Mouse (Mus musculus) heart, embryonic 16.5 days (tissue): ENCODE data around the gene Lrrc7. TPM values are rescaled to one million over a fixed set of nuclear protein-coding genes. Genes with fewer than 3 reads are reported as not detected.
"Not testable (repeated sequence)": the region's sequence is repeated elsewhere in the genome, so short reads cannot be mapped to it uniquely, and the experiment has no call there.

ENCODE experiments used
- ATAC-seq: fragments of 200-750 bp; cut with Nextera tagmentation; replicated peaks from 2 replicates; pipeline ENCODE4 v1.8.0; 2017; ENCODE audit warnings: moderate number of reproducible peaks; ENCODE audit not compliant: insufficient read depth, low FRiP score; ENCODE audit errors: extremely low read depth
- H3K27ac ChIP-seq: fragments of 300-500 bp; sonication (generic); 2 replicates; pipeline ENCODE4 v1.5.1; 2014; ENCODE audit warnings: mild to moderate bottlenecking, low read length, control low read depth, moderate library complexity
- H3K27me3 ChIP-seq: fragments of 300-500 bp; sonication (generic); 2 replicates; pipeline ENCODE4 v1.6.1; 2014; ENCODE audit warnings: low read length, mixed read lengths; ENCODE audit not compliant: control insufficient read depth, insufficient read depth
- H3K36me3 ChIP-seq: fragments of 300-500 bp; sonication (generic); 2 replicates; pipeline ENCODE4 v1.6.1; 2014; ENCODE audit not compliant: control insufficient read depth, insufficient read depth
- H3K4me1 ChIP-seq: fragments of 300-500 bp; sonication (generic); 2 replicates; pipeline ENCODE4 v1.6.1; 2014; ENCODE audit warnings: low read length, mixed read lengths; ENCODE audit not compliant: control insufficient read depth, insufficient read depth
- H3K4me2 ChIP-seq: fragments of 300-500 bp; sonication (generic); 2 replicates; pipeline ENCODE4 v1.6.1; 2014; ENCODE audit warnings: low read depth, mild to moderate bottlenecking, control low read depth, low read length
- H3K4me3 ChIP-seq: fragments of 300-500 bp; sonication (generic); 2 replicates; pipeline ENCODE4 v1.5.1; 2014; ENCODE audit warnings: mild to moderate bottlenecking, control low read depth, low read length
- H3K9ac ChIP-seq: fragments of 300-500 bp; sonication (generic); 2 replicates; pipeline ENCODE4 v1.6.1; 2014; ENCODE audit warnings: low read length, control low read depth
- H3K9me3 ChIP-seq: fragments of 300-500 bp; sonication (generic); replicated peaks from 2 replicates; pipeline ENCODE4 v1.6.1; 2016; ENCODE audit warnings: low read length; ENCODE audit not compliant: control insufficient read depth
- WGBS: fragments of 180-500 bp; shearing (Covaris S2); extraction: QIAGEN DNeasy Blood & Tissue Kit; methylation state at CpG from one replicate; pipeline ENCODE4 v1.1.7; 2014; 5-methylcytosine and 5-hydroxymethylcytosine counted together
- polyA plus RNA-seq: library from polyadenylated mRNA; unstranded; fragments of >200 nt; fragmentation: Nextera tagmentation; extraction: Ambion mirVana; gene quantifications from 2 replicates; pipeline ENCODE4 v1.2.1, GENCODE M21; 2015

Gene Lrrc7
- polyA plus RNA-seq, 1 experiment from 2014 or later: 0.11 TPM

DNA sequence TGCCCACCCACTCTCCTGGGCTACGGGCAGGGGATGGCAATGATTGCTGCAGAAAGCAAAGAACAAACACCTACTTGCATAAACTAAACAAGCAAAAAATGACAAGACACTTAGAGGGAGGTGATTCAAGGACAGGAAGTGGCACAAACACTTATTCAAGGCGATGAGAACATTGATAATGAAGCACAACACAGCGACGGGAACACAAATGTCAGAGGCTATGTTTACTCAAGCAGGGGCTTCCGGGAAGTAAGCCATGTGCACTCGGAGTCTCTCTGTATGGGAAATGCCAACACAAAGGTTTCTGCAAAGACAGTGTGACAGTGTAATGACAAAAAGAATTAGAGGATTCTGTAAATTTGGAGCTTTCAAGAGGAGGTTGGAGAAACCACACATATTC is 424.2 kb downstream of the Lrrc7 start:
- H3K27ac ChIP-seq: no peak overlapping the region
- no peaks in the 10 kb centered on the region for H3K9me3 ChIP-seq
- no peak for ATAC-seq
- no peaks in the 10 kb centered on the region for H3K4me1 ChIP-seq
- WGBS: 46% methylated on average over 6 of the region's 6 CpGs
- no peaks in the 10 kb centered on the region for H3K27me3 ChIP-seq
- H3K36me3 ChIP-seq: no peaks in the 10 kb centered on the region
- H3K4me2 ChIP-seq: no peak overlapping the region
- H3K4me3 ChIP-seq: no peak overlapping the region
- no peak overlapping the region for H3K9ac ChIP-seq

DNA sequence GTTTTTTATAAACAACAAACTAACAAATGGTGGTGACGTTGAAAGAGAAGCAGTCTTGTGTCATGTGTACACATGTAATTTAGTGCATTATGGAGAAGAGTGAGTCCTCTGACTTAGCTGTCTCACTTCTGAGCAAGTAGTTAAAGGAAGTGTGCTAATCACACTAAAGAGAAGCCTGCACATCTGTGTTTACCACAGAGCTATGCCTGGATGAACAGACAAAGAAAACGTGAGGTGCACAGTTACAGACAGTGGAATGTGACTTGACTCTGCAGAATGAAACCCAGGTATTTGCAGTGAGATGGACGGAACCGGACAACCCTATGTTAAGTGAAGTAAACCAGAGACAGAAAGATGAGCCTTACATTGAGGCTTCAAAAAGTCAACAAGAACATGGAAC is 430.3 kb downstream of the Lrrc7 start:
- H3K36me3 ChIP-seq: no peaks in the 10 kb centered on the region
- 68% methylated on average over 4 of the region's 4 CpGs for WGBS
- no peak overlapping the region for H3K27ac ChIP-seq

DNA sequence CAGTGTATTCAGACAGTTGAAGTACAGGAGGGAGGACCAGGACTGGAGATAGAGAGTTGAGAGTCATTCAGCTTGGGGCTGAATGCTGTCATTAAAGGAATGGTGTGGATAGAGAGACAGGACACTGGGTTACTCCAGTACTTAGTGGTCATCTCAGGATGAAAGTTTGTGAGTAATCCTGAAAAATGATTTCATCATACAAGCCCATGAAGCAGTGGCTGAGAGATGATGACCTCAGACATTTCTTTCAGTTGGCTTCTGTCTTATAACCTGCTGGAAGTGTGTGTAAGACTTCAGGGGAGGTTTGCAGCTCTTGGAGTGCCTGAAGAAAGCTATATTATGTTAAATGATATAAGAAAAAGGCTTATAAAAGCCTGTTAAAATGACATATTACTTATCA is 430.8 kb downstream of the Lrrc7 start:
- Histone ChIP-seq H3K4me2 (no peak overlapping the region), H3K4me1 (no peaks in the 10 kb centered on the region), H3K9me3 (no peaks in the 10 kb centered on the region), H3K4me3 (no peak overlapping the region), H3K27ac (no peak overlapping the region), H3K27me3 (no peaks in the 10 kb centered on the region), H3K9ac (no peak overlapping the region), H3K36me3 (no peaks in the 10 kb centered on the region)
- no peak for ATAC-seq

More for the DNA sequence above, 430.3 kb downstream of the Lrrc7 start:
- Histone ChIP-seq H3K4me3 (no peak overlapping the region), H3K27me3 (no peaks in the 10 kb centered on the region), H3K4me2 (no peak overlapping the region), H3K9me3 (no peaks in the 10 kb centered on the region), H3K9ac (no peak overlapping the region), H3K4me1 (no peaks in the 10 kb centered on the region)
- ATAC-seq: no peak

DNA sequence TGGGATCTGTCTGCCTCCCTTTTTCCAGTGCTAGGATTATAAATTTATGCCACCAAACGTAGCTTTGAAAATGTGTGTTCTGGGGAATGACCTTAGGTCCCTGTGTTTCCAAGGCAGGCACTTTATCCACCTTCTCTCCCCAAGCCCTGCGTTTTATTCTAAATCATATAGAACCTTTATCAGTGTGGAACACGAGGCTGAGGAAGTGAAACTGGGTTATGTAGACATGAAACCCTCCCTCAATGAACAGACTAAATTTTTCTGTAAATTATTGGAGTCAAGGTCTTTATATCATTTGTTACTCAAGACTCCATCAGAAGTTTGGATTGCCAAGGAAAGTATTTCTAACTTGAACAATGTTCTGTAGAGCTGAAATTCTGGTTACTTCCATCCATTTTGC is 439.1 kb downstream of the Lrrc7 start:
- Histone ChIP-seq H3K9me3 (no peaks in the 10 kb centered on the region), H3K4me1 (no peaks in the 10 kb centered on the region), H3K27ac (no peak overlapping the region), H3K9ac (no peak overlapping the region), H3K27me3 (no peaks in the 10 kb centered on the region), H3K4me2 (no peak overlapping the region), H3K4me3 (no peak overlapping the region), H3K36me3 (no peaks in the 10 kb centered on the region)
- ATAC-seq: no peak
- WGBS: 46% methylated on average over 3 of the region's 3 CpGs

DNA sequence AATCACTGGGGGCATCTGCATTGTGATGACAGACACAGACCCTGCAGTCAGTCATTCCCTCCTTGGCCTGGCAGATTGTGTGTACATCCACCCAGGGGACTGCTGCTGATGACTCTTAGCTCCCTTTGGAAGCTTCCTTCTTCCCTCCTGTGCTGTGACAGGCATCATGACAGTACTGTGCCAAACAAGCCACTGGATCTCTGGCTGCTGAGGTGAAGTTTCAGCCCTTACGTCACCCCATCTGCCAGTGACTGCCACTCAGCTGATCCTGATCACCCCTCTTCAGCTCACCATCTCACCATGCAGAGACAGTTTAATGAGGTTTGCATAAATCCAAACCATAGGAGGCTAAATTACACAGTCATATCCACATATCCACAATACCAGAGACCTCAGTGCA is 456.8 kb downstream of the Lrrc7 start:
- no peak overlapping the region for H3K27ac ChIP-seq
- no peak overlapping the region for H3K4me2 ChIP-seq
- H3K4me3 ChIP-seq: no peak overlapping the region
- no peaks in the 10 kb centered on the region for H3K4me1 ChIP-seq
- ATAC-seq: no peak
- WGBS: 67% methylated on average over 1 of the region's 1 CpGs
- H3K36me3 ChIP-seq: no peaks in the 10 kb centered on the region
- H3K9me3 ChIP-seq: no peaks in the 10 kb centered on the region
- H3K9ac ChIP-seq: no peak overlapping the region
- no peaks in the 10 kb centered on the region for H3K27me3 ChIP-seq

DNA sequence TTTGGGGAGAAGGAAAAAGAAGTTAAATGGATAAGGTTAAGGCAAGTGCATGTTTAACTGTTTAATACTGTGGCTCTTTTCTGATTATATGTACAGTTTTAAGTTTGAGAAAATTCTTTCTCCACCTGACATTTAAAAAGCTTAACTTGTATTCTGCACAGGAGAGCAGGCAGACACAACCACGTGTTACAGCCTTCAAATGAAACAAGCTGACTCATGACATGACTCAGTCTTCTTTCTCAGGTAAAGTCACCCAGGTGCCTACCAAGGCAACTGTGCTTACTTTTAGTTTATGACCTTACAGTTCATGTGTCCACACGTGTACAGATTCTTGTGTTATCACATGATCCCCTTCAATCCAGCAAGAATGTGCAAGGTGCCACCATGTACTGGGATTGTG is 458.6 kb downstream of the Lrrc7 start:
- no peak for ATAC-seq

DNA sequence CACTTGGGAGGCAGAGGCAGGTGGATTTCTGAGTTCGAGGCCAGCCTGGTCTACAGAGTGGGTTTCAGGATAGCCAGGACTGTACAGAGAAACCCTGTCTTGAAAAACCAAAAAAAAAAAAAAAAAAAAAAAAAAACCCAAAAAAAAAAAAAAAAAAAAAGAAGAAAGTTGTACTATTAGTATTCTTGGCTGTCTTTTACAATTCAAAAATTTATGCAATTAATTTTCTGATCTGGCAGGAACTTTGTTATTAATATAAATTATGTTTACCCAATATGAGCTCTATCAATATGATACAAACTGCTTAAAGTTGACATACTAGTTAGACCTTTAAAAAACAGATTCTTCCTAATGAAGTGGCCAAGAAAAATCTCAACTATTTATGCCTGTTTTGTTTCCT is 459.5 kb downstream of the Lrrc7 start:
- H3K4me3 ChIP-seq, H3K9ac ChIP-seq, H3K36me3 ChIP-seq, H3K4me2 ChIP-seq, H3K4me1 ChIP-seq, H3K27me3 ChIP-seq, ATAC-seq, H3K9me3 ChIP-seq, H3K27ac ChIP-seq: not testable (repeated sequence)
- 42% methylated on average over 1 of the region's 1 CpGs for WGBS

More for the DNA sequence above, 458.6 kb downstream of the Lrrc7 start:
- Histone ChIP-seq H3K4me1 (no peaks in the 10 kb centered on the region), H3K4me3 (no peak overlapping the region), H3K4me2 (no peak overlapping the region), H3K27me3 (no peaks in the 10 kb centered on the region), H3K36me3 (no peaks in the 10 kb centered on the region), H3K27ac (no peak overlapping the region), H3K9me3 (no peaks in the 10 kb centered on the region), H3K9ac (no peak overlapping the region)
- 50% methylated on average over 2 of the region's 2 CpGs for WGBS

DNA sequence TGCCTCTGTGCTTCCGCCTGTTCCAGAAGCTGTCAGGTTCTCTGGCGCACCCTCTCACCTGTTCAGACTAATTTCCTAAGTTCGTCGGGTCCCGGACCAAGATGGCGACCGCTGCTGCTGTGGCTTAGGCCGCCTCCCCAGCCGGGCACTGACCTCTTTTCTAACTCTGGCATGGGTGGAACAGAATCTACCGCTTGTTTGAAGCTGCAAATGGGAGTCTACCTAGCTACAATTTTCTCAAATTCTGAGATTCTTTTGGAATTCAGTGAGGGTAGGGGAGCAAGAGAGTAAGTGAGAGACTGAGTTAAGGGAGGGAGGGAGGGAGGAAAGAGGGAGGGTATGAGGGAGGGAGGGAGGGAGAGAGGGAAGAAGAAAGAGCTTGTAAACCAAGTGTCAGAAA is 460.0 kb downstream of the Lrrc7 start:
- H3K36me3 ChIP-seq, H3K9ac ChIP-seq, H3K9me3 ChIP-seq, H3K4me2 ChIP-seq, H3K27me3 ChIP-seq, H3K4me1 ChIP-seq, ATAC-seq, H3K27ac ChIP-seq, H3K4me3 ChIP-seq: not testable (repeated sequence)
- 75% methylated on average over 8 of the region's 10 CpGs for WGBS

DNA sequence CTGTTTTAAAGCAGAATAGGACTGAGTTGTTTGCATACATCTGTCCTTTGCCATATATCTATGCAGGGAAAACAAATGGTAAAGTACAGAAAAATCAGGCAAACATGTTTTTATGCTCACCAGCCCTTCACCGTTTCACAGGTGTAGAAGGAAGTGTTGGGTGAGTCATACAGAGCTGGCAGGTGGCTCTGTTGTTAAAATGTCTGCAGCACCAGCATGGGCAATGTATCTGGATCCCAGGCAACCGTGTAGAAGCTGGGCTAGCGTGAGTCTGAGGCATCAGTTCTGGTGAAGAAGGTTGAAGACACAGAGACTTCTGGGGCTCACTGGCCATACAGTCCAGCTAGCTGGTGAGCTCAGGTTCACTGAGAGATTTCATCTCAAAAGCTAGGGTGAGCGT is 468.1 kb downstream of the Lrrc7 start:
- no peak overlapping the region for H3K27ac ChIP-seq
- no peaks in the 10 kb centered on the region for H3K4me1 ChIP-seq
- 68% methylated on average over 4 of the region's 4 CpGs for WGBS
- no peaks in the 10 kb centered on the region for H3K27me3 ChIP-seq
- no peak overlapping the region for H3K4me3 ChIP-seq
- H3K9ac ChIP-seq: no peak overlapping the region
- H3K9me3 ChIP-seq: no peaks in the 10 kb centered on the region
- H3K4me2 ChIP-seq: no peak overlapping the region
- ATAC-seq: no peak
- H3K36me3 ChIP-seq: no peaks in the 10 kb centered on the region

DNA sequence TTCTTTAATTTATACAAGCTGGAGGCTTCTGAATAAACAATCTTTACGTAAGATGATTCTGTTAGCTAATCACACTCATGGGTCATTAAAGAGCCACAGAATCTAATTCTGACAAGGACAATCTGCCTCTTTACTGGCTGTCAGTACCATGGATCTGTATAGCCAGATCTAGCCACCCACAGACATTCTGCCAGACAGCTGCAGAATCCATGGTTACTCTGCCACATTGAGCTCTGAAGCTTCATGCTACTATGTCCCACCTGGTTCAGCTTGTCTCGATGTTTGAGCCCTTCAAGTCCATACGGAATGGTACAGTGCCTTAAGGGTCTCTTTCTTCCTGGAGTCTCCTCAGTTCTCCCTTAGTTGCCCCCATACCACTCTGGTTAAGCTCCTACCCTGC is 470.4 kb downstream of the Lrrc7 start:
- H3K36me3 ChIP-seq: no peaks in the 10 kb centered on the region
- WGBS: 75% methylated on average over 3 of the region's 3 CpGs
- no peak for ATAC-seq
- no peak overlapping the region for H3K4me2 ChIP-seq
- no peaks in the 10 kb centered on the region for H3K4me1 ChIP-seq
- H3K9ac ChIP-seq: no peak overlapping the region
- no peak overlapping the region for H3K4me3 ChIP-seq
- no peaks in the 10 kb centered on the region for H3K9me3 ChIP-seq
- H3K27ac ChIP-seq: no peak overlapping the region
- H3K27me3 ChIP-seq: no peaks in the 10 kb centered on the region
